Mouse (Mus musculus) cerebellum, adult 2 months (tissue): ENCODE data around the gene Plpp7. TPM values are rescaled to one million over a fixed set of nuclear protein-coding genes. Genes with fewer than 3 reads are reported as not detected.
A peak's percentile ranks its signal among the peaks of the same experiment; 100 is the strongest.

Experiments used
- DNase-seq, 2 experiments: peaks; one replicate each; pipeline ENCODE4 v3.0.0; 2021
- H3K27ac ChIP-seq: fragments of 200-500 bp; 2 replicates; pipeline ENCODE4 v1.5.1; 2012; ENCODE audit warnings: low read length, control low read depth, inconsistent platforms; ENCODE audit not compliant: insufficient read depth
- H3K27me3 ChIP-seq: fragments of 200-500 bp; 2 replicates; pipeline ENCODE4 v1.6.1; 2012; ENCODE audit warnings: inconsistent platforms, mild to moderate bottlenecking, low read length, moderate library complexity; ENCODE audit not compliant: control insufficient read depth, insufficient read depth
- H3K4me1 ChIP-seq: fragments of 200-500 bp; 2 replicates; pipeline ENCODE4 v1.6.1; 2011; ENCODE audit warnings: low read length; ENCODE audit not compliant: control insufficient read depth, insufficient read depth
- H3K4me3 ChIP-seq: fragments of 200-500 bp; replicated peaks from 2 replicates; pipeline ENCODE3; 2011; ENCODE audit warnings: mild to moderate bottlenecking, low read depth, low read length, control low read depth; ENCODE audit not compliant: insufficient read depth
- CTCF ChIP-seq: fragments of 200-500 bp; IDR thresholded peaks from 2 replicates; pipeline ENCODE4 v1.5.1; 2011; ENCODE audit warnings: low read depth, mild to moderate bottlenecking, control low read depth, low read length, moderate library complexity, borderline replicate concordance; ENCODE audit not compliant: insufficient read depth
- POLR2A ChIP-seq: fragments of 200-500 bp; IDR thresholded peaks from 2 replicates; pipeline ENCODE4 v1.6.1; 2011; ENCODE audit warnings: low read length, control low read depth, borderline replicate concordance; ENCODE audit not compliant: insufficient read depth
- WGBS: fragments of 180-500 bp; shearing (Covaris S2); methylation state at CpG from one replicate; pipeline ENCODE4 v1.1.7; 2018; 5-methylcytosine and 5-hydroxymethylcytosine counted together
- polyA plus RNA-seq: library from polyadenylated mRNA; depleted of rRNA; stranded (reverse); fragments of >200 nt; gene quantifications from 2 replicates; pipeline ENCODE4 v1.2.3, GENCODE M21; 2012

Gene Plpp7
- polyA plus RNA-seq, 1 experiment, result 41.3 TPM

DNA sequence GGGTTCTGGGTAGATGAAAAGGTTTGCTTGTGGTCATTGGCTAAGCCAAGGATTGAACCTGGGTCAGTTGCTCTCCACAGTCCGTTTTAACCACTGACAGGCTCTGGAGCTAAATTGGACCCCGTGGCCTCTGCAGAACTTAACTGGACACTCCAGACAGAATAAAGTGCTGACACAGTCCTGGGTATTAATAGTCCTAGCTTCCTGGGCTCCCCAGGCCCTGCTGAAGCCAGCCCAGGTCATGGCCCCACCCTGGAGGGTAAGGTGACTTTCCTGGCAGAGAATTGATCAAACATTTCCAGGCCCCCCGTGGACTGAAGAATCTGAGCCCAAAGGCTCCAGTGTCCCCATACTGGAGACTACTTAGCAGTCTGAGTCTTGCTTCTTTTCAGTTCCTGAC, 3.4 kb upstream of the Plpp7 start:
- Histone ChIP-seq H3K4me1 (0 out of 2 replicates have a peak, but pooled peaks cover 7% of the 10 kb centered on the region), H3K4me3 (no peak overlapping the region), H3K27ac (no peak overlapping the region), H3K27me3 (no peaks in the 10 kb centered on the region)
- TF ChIP-seq POLR2A, result no peak
- no peak for TF ChIP-seq CTCF
- 78% methylated on average over 3 of the region's 3 CpGs for WGBS
- DNase-seq, result no peak

DNA sequence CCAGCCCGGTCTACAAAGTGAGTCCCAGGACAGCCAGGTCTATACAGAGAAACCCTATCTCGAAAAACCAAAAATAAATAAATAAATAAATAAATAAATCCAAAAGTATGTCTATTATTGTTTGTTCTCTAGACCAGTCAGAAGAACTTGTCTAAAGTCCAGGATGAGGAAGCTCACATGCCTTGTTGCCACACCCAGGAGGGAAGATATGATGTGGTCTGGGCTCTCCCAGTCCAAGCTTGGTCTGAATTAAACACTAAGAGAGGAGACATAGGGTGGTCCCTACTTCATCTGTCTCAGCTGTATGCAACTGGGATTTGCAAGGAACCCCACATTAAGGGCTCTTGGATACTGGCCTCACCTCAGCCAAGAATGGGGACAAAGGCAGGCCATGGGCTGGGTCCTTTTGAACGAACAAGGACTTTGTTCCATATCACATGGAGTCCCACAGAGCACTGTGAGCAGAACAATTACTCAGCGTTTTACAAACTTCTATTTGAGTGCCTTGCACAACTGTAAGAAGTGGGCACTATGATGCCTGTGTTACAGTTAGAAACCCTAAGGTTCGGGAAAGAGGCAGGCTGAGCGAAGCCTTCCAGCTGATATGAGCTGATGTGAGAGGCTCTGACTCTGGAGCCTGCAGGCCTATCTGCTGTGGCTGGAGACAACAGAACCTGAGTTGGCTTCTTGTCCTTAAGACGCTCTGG, 1.2 kb upstream of the Plpp7 start:
- H3K27me3 ChIP-seq, result no peaks in the 10 kb centered on the region
- H3K4me1 ChIP-seq, result peaks cover 13% of the 10 kb centered on the region
- WGBS, result 87% methylated on average over 7 of the region's 7 CpGs
- H3K4me3 ChIP-seq, result no peak overlapping the region
- TF ChIP-seq CTCF (no peak), POLR2A (no peak)
- H3K27ac ChIP-seq, result no peak overlapping the region
- no peak for DNase-seq

DNA sequence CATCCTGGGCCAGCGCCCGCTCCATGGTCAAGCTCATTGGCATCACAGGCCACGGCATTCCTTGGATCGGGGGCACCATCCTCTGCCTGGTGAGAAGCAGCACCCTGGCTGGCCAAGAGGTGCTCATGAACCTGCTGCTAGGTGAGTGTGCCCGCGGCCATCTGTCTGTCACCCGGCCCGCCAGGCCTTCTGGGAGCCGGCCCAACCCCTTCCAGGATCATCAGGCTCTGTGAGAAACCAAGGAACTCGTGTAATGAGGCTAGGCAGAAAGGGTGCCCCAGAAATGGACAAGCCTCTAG, 743 bp downstream of the Plpp7 start:
- TF ChIP-seq POLR2A (peak; percentile 33; the same call in 1 of the 2 replicates), CTCF (no peak)
- peak; percentile 80 to 82 for DNase-seq
- WGBS, result 6% methylated on average over 10 of the region's 10 CpGs
- peaks cover 13% of the 10 kb centered on the region for H3K4me1 ChIP-seq
- peak overlapping the region; percentile 88 for H3K27ac ChIP-seq
- peak overlapping the region; percentile 87 for H3K4me3 ChIP-seq
- H3K27me3 ChIP-seq, result no peaks in the 10 kb centered on the region

- TF ChIP-seq CTCF (no peak), POLR2A (no peak)
- Histone ChIP-seq H3K27ac (no peak overlapping the region), H3K4me3 (no peak overlapping the region), H3K27me3 (no peaks in the 10 kb centered on the region), H3K4me1 (peaks cover 15% of the 10 kb centered on the region)
- no peak for DNase-seq
- WGBS, result 55% methylated on average over 5 of the region's 5 CpGs
Measured at GRCm38 (mm10) chr2:32102944-32103343, 7.6 kb downstream of the Plpp7 start.

DNA sequence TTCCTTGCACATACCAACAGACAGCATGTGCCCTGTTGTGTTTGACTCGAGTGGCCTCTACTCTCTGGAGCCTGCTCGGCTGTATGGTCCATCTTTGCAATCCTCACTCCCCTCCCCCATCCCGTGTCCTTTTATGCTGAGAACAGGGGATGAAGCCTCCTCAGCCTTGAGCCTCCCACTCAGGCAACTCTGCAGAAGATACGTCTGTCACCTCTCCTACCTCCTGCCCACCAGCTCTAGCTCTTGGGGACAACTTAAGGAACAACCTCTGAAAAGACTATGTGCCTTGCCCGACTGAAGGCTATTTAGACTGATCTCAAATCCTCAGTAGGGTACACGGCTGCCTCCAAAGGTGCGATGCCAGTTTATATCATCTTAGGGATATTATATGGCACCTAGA, 8.2 kb downstream of the Plpp7 start:
- no peak for DNase-seq
- Histone ChIP-seq H3K27me3 (no peaks in the 10 kb centered on the region), H3K4me3 (no peak overlapping the region), H3K27ac (no peak overlapping the region), H3K4me1 (peaks cover 12% of the 10 kb centered on the region)
- 74% methylated on average over 7 of the region's 7 CpGs for WGBS
- TF ChIP-seq POLR2A (no peak), CTCF (no peak)

DNA sequence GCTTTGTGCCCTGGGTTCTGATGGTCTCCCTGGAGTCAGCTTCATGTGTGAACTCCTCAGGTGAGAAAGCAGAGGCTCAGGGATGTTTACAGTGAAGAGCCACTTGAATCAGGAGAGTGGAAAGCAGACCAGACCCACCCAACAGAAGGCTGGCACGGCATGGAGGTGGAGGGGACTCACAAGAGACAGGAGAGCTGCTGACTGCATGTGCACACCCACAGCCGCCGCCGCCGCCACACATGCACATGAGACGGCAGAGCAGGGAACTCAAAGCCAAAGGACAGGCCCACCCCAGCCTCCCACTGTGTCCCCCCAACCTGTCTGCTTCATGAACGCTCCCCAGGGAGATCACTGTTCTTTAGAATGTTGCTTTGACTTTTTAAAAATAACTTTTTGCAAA, 8.8 kb downstream of the Plpp7 start:
- H3K27ac ChIP-seq, result no peak overlapping the region
- DNase-seq, result no peak

DNA sequence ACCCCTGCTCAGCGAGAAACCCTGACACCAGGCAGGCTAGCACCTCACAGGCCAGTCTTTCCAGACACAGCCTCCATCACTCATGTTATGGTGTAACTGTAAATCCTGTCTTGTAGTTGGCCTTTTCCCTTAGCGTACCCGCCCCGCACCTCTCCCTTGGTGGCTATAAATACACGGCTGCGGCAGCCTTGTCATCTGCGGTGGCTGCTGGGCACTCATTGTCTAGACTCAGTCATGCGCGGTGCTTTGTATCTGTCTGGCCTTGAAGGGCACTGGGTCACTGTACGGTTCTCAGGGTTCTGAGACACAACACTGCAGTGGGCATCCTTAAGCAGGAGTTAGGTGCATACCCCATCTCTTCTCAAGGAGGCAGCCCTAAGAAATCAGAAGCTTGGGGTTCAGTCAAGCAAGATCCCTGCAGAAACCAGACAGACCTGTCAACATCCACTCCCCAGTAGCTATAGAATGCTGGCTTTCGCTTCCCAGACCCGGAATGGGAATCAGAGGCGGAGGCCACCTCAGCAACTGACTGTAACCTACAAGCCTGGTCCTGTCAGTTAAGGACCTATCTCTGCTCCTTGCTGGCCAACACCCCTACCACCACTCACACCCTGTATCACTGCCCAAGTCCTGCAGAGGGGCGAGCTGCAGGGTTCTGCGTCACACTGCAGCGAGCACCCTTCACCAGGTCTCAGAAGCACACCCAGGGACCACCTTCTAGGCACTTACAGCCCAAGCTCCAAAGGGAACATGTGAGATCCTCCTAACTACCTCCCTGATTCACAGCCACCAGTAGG, 10.0 kb downstream of the Plpp7 start:
- Histone ChIP-seq H3K27me3 (no peaks in the 10 kb centered on the region), H3K27ac (no peak overlapping the region; the same call in 1 of the 2 replicates), H3K4me3 (no peak overlapping the region), H3K4me1 (peaks cover 12% of the 10 kb centered on the region)
- DNase-seq, result peak in 1 of 2 experiments; percentile 31
- TF ChIP-seq POLR2A, result no peak
- no peak for TF ChIP-seq CTCF
- WGBS, result 39% methylated on average over 16 of the region's 16 CpGs

More for the DNA sequence above, 8.8 kb downstream of the Plpp7 start:
- 41% methylated on average over 7 of the region's 7 CpGs for WGBS
- Histone ChIP-seq H3K27me3 (no peaks in the 10 kb centered on the region), H3K4me3 (no peak overlapping the region), H3K4me1 (peaks cover 12% of the 10 kb centered on the region)
- TF ChIP-seq POLR2A (no peak), CTCF (no peak)

DNA sequence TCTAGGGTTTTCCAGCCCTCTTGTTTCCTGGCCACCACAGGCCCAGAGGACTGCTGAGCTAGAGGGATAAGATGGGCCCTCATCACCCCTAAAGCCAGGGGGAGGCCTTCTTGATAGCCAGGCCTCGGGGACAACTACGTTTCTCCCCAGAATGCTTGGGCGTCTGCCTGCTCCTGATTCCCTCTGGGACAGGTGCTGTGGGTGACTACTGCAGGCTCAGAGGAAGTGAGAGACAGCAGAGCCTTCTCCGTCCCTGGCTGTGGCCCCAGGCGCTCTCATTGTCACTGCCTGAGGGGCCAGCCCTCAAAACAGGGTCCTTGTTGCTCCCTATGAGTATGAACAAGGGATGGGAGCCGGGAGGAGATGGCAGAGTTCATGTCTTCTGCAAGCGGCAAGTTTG, 10.6 kb downstream of the Plpp7 start:
- no peak for TF ChIP-seq POLR2A
- TF ChIP-seq CTCF, result no peak
- Histone ChIP-seq H3K27ac (no peak overlapping the region), H3K4me1 (peaks cover 12% of the 10 kb centered on the region), H3K4me3 (no peak overlapping the region), H3K27me3 (no peaks in the 10 kb centered on the region)
- no peak for DNase-seq
- WGBS, result 89% methylated on average over 7 of the region's 7 CpGs
